Mouse (Mus musculus) ovary, postnatal 10 days (tissue): ENCODE measurements around the gene Cstf3.
"Not testable (repeated sequence)": the region's sequence is repeated elsewhere in the genome, so short reads cannot be mapped to it uniquely, and the experiment has no call there.

Source experiments
- DNase-seq: peaks from one replicate; pipeline ENCODE4 v3.0.0; 2022; ENCODE audit warnings: low spot score

Cstf3 gene

DNA sequence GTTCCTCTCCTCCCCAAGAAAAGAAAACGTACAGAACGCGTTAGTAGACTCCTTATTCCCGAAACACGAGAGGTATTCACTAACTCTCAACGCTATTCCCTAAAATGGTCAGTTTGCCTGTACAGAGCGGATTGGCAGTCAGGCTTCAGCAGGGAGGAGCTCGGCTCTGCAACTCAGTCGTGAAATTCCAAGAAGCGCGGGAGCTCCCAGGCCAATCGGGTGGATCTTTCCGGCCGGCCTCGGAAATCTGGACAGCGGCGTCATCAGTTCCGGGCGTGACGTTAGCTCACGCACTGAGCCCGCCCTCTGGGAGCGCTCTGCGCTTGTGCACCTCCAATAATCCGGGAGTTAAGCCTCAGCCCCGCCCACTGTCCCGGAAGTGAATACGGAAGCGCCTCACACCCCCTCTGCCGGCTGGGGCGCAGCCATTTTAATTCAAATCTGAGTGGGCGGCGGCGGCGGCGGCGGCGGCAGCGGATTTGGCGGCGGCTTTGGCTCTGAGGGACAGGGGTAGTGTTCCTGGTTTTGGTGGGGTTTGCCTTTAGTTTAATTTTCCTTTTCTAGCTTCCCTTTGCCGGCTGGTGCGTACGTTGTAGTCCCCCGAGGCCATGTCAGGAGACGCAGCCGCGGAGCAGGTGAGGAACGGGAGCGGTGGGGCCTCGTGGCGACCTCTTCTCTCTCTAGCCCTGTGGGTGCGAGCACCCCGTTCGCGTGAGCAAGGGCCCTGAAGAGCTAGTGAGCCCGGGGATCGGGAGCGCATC lies at the start of gene Cstf3:
Gene Cstf3, plus strand, starts transcription at position 456 of the 761 bp plus-strand sequence.
- DNase-seq = peak; percentile 95

DNA sequence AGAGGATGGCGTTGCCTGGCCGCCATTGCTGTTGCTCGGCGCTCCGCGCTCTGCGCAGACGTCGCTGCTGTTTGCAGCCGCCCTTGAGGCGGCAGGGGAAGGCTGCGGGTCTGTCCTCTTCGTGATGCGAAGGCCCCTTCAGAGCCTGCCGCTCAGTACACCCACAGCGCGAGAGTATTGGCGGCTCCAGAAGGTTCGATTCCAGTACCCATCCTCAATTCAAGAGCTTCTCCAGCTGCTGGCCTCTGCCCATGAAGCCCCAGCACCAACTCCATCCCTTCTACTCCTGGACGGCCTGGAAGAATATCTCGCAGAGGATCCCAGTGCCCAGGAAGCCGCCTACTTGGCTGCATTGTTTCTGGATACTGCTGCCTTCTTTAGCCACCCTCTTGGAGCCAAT lies 33.6 kb upstream of the Cstf3 start:
- DNase-seq = not testable (repeated sequence)

DNA sequence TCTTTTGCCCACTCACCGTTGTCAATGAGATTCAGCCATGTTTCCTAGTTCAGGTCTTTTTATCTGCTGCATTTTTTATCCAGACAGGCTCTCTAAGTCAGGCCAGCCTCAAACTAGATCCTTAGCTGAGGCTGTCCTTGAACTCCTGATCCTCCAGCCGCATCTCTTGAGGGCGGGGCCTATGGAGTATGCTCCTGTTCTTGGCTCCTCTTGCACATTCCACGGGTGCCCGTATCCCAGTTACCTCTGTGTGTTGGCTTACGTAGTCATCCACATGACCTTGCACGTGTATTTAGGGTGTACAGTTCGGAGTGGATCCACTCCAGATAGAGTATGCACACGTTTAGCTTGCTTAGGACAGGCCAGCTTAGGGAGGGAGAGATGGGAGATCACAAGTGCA lies 32.6 kb upstream of the Cstf3 start:
- no peak for DNase-seq

DNA sequence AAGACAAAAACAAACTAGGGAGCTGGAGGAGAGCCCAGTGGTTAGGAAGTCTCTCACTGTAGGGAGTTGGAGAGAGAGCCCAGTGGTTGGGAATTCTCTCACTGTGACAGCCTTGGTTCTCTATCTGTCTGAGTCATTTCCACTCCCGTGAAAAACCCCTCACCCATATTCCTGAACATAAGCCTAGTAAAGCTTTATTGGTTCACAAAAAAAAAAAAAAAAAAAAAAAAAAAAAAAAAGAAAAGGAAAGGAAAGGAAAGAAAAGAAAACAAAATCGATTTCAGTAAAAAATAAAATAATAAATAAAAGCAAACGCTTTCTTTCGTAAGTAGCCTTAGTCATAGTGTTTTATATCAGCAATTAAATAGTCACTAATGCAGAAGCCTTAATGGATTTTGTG lies 32.0 kb upstream of the Cstf3 start:
- no peak for DNase-seq

DNA sequence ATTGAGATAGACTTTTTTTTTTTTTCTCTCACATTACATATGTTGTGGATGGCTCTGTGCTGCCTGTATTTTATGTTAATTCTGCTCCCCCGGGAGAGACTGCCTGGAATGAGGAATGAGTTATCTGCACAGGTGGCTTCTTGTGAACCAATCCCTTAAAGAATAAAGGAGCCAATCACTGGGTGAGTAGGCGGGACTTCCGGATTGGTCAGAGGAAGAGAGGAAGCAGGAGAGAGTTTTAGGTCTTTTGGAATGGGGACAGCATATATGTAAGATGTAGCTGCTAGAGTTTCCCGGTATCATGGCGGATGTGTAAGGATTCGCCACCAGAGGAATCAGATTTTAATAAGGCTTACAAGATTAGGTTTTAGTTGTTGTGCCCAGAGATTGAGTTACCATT lies 31.4 kb upstream of the Cstf3 start:
- DNase-seq = no peak

DNA sequence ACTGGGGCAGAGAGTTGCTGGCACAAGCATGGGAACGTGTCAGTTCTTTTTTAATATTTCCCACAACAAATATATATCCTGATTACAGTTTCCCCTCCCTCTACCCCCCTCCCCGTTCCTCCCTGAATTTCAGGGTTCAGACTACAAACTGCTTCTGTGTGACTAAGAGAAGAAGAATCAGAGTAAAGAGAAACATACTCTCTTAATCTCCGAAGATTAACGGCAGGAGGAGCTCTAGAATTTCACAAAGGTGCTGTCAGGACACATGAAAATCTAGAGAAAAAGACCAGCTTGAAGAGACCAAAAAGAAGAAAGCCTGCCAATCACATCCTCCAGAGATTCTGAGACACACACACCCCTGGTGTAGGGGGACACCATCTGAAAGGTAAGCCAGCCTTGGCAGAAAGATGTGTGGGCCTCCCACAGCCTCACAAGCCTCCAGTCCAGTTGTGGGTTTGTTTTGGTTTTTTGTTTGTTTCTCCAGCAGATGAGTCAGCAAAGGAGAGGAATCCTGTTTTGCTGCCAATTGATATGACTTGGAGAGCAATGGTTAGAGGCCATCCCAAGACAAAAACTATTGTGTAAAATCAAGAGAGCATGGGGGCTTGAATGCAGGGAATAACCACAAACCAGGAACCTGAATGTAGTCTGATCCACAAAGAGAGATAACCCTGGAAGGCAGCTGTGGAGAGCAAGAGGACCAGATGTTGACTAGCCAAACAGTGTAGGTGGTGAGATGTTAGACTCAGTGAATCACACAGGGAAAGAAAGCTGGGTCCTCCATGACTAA lies 30.5 kb upstream of the Cstf3 start:
- DNase-seq = no peak

DNA sequence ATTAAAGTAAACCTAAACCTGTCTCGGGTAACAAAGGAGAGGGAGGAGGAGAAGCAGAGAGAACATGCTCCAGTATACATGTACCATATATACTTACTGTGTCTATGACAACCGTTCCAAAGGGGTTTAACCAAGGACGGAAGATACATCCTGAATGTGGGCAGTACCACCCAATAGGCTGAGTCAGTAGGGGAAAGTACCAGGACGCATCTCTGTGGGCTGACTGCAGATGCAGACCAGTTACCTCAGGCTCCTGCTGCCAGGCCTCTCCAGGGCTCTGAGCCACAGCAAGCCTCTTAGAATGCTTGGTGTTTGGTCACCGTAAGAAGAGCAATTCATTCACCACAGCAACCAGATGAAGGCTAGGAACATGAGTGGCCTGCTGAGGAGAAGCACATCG lies 28.9 kb upstream of the Cstf3 start:
- DNase-seq = no peak

DNA sequence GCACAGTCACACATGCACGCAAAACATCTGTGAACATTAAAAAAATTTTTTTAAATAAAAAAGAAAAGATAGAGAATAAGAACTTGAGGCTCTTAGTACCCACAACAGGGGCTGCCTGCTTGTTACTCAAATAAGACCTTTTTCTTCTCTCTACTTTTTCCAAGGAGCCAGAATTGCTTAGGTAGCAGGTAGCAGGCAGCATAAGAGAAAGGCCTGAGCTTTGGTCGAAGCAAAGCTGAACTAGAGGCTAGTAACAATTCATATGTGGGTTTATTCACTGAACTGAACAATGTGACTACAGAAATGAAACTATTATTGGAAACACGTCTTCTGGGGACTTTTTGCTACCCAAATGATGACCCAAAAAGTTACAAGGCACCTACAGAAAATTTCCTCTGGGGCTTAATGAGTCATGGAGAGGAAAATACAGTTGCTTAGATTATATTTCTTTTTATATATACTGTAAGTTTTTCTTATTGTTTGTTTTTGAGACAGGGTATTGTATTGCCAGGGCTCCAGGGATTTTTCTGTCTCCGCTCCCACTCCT lies 28.3 kb upstream of the Cstf3 start:
- no peak for DNase-seq

DNA sequence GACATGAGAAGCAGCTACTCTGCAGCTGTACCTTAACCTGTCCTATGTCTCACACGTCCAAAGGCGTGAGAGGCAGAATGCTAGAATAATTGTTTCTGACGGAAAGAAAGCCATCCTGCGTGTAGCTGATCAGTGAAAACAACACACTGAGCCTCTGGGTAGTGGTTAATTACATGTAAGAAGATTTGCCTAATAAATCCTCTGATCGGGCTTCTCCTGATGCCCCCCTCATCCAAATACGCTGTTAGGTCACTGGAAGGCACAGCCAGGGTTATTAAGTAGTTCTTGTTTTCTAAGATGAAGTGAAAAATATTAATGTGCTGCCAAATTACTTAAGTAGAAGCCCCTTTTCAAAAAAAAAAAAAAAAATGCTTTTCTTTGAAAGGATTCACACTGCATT lies 18.3 kb upstream of the Cstf3 start:
- no peak for DNase-seq

DNA sequence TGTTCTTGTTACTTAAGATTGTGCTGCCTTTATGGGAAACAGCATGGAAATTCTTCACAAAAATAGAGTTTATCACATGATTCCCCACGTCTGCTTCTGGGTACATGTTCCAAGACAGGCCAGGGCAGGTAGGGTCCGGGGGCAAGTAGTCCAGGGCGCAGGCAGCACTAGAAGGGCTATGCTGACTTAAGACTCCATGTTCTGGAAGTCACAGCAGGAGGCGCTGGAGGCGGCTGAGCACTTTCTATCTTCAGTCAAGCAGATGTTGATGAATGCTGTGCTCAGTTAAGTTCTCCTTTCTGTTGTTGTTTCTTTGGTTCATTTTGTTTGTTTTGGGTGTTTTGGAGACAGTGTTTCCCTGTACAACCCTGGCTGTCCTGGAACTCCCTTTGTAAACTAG lies 14.1 kb upstream of the Cstf3 start:
- DNase-seq = no peak

DNA sequence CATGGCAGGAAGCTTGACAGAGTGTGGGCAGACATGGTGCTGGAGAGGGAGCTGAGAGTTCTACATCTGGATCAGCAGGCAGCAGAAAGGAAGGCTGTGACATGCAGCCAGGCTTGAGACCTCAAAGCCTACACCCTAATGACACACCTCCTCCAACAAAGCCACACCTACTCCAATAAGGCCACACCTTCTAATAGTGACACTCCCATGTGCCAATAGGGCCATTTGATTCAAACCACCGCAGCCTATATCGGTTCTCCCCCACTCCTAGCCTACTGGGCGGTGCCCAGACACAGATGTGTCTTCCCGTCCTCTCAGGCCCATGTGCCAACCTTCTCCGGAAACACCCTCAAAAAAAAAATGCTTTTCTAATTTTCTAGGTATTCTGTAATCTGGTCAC lies 12.3 kb upstream of the Cstf3 start:
- DNase-seq = no peak

DNA sequence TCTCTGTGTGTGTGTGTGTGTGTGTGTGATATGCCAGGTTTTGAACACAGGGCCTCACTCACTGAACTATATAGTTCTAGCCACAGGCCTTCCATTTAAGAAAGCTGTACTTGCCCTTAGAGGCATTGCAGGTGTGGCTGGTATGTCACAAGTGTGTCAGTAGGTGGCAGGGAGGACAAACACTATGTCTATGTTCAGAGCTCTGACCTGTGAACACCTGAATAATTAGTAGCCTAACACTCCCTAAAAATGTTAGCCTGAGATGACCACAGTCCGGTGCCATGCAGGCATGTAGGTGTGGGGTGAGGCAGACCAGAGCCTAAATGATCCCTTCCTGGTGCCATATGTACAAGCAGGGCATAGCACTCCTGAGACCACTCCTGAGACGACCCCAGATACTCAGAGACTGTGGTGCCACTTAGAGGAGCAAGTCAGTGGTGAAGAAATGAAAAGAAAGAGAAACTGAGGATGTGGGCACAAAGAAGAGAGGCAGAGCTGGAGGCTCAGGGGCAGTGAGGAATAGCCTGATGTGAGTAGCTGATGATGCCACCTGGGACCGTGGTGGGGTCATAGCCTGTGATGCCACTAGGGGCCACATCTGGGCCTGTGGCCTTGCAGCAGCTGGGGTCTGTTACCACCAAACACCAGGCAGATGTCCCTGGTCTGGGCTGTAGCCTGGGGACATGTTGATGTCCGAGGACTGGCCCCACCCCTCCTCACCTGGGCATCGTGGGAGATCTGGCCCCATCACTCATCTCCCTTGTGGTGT lies 11.3 kb upstream of the Cstf3 start:
- DNase-seq = no peak

DNA sequence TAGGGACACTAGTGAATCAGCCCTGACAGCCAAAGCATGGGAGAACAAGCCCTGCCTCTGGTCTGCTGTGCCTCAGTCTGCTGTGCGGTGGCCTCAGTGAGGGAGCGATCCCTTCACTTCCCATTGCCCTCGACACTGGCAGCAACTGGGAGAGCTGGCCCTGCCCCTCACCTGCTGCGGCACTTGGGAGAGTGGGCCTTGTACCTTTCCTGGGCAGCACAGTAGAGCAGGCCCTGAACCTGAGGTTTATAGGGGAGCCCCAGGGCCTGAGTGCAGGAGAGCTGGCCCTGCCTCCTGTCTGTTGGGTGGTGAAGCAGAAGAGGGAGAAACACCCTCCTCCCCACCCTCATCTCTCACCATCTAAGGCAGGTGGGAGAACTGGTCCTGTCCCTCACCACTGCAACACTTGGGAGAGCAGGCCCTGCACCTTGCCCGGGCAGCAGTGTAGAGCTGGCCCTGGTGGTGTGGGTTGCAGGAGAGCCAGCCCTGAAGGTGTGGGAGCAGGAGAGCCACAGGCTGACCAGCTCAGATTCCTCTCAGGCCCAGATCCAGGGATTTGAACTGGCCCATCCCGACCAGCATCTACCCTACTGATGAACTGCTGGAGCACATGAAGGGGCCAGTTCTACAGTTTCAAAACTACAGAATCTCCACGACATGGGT lies 10.4 kb upstream of the Cstf3 start:
- no peak for DNase-seq

DNA sequence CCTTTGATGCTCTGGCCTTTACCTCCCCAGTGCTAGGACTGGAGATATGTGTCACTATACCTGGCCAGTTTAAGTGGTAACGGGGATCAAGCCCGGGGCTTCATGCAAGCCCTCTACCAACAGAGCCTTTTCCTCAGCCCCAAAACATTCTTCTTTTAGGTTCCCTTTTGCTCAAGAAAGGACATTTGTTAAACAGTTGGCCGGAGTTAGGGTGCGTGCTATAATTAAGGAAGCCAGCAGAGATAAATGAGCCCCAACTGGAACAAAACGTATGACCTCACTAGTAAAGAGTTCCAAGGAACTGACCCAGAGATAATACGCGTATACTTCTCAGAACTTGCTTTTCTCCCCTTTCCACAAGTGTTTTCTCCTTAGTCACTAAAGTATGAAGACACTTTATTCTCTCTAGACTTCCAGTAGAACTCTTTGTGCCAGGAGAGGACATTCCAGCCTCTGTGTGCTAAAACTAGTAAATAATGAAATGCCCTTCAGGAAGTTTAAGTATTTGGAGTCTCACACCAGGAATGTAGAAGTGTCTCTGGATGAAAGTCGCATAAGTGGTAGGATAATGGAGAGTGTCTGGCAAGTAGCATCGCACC lies 8.9 kb upstream of the Cstf3 start:
- DNase-seq = no peak

DNA sequence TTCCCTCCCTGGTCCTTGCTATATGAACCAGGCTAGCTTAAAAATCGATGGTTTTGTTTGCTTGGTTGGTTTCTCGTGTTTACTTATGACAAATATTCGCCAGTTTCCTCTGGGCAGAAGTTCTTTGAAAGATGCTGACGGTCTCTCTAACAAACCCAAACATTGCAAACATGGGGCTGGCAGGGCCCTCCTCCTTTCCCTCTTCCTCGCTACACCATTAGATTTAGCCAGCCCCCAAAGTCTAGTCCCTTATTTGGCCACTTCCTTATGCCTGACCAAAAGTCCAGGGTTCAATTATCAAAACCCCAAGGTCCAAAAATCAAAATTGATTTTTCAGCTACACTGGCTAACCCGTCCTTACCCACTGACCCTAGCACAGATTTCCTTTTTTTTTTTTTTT lies 7.3 kb upstream of the Cstf3 start:
- DNase-seq = no peak

DNA sequence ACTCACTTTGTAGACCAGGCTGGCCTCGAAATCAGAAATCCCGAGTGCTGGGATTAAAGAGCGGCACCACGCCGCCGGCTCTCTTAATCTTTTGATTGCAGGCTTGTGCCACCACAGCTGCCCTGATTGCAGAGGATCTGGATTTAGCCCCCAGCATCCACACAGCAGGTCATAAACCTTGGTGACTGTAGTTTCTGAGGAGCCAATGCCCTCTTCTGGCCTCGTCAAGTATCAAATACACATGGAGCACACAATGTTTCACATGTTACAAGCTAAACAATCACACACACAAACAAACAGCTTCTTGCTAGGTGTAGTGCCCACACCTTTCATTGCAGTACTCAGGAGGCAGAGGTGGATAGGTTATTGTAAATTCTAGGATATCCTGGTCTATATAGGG lies 6.1 kb upstream of the Cstf3 start:
- DNase-seq = no peak

DNA sequence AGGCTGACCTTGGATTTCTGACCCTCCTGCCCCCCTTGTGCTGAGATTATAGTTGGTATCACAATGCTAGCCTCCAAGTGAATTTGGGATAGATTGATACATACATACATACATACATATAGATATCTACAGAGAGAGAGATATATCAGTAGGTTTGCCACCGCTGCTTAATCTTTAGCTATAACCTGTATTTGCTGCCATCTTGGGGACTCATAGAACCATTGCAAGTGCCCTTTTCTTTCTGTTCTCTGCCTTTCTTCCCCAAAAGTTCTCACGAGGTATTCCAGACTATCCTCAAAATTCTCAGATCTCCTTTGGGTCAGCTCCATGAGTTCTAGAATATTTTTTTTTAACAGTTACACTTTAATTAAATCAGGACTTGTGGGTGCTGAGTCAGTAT lies 4.7 kb upstream of the Cstf3 start:
- DNase-seq = no peak

DNA sequence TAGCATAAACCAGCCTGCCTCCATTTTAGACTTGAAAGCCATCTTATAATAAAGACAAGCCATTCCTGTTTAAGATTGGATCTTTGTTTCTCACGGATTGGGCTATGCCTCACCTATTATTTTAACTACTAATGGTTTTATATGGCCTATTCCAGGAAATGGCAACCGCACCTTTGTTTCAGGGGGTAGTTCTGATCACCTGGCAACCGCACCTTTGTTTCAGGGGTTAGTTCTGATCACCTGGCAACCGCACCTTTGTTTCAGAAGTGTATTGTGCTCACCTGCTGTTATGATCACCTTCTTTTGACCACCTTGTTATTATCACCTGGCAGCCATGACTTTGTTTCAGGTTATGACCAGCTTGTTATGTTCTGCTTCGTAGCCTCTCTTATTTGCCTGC lies 1.8 kb upstream of the Cstf3 start:
- DNase-seq = no peak

DNA sequence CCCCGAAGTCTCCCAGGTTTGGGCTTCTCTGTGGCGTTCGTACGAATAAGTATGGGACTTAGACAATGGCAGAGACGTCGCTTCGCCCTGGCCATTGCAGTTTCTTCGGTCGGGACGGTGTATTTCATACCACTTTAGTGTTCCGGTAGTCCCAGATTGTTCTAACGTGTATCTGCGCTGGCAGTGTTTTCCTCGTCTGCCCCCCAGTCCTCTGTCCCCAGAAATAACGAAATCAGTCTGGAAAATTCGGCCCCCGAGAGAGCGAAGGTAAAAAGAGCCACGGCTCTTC lies 450 bp downstream of the Cstf3 start:
- no peak for DNase-seq

DNA sequence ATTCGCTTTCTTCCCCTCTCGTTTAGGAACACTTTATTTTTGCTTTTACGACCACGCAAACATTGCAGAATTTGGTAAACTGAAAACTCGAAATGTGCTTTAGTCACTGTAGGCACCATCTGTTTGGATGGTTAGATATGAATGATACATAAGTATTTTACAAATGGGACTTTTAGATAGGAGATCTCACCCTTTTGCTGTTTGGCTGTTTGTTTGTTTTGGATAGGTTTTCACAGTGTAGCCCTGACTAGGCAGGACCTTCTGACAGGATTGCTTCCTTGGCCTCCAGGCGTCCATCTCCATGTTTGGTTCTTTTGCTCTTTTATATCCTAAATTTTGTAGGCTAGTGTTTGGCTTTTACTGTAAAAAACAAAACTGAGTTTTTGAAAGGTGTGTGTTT lies 818 bp downstream of the Cstf3 start:
- no peak for DNase-seq

DNA sequence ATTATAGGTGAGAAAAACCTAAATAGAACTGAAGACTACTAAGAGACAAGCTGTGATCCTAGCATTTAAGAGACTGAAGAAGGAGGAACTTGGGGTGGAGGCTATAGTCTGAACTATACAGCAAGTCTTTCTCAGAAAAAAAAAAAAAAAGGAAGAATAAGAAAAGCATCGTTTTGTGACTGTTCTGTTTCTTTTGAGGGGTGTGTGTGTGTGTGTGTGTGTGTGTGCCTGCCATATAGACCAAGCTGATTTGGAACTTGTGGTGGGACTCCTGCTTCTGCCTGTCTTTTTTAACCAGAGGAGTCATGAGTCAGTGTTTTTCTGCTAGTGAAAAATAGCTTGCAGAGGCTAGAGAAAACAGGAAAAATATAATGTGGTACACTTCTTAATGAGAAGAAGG lies 4.7 kb downstream of the Cstf3 start:
- no peak for DNase-seq

DNA sequence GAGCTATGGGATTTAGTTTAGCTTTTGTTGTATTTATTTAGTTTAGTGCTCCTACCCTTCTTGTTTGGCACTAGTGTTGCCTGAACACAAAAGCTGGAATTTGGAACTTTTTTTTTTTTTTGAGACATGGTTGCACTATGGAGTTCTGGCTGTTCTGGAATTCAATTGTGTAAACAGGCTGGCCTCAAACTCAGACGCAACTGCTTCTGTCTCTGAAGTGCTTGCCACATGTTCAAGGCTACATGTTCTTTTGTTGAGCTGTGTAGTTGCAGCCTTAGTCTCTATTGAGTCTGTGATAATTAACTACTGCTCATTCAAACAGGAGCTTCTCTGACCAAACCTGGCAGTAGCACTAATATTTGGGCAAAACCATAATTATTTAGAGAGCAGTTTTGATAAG lies 13.1 kb downstream of the Cstf3 start:
- DNase-seq = no peak
